Mouse (Mus musculus) lung, postnatal 0 days (tissue): ENCODE results near the gene Haspin. TPM values are rescaled to one million over a fixed set of nuclear protein-coding genes. Genes with fewer than 3 reads are reported as not detected.
"Not testable (repeated sequence)": the region's sequence is repeated elsewhere in the genome, so short reads cannot be mapped to it uniquely, and the experiment has no call there.

Source experiments
- ATAC-seq: fragments of 200-750 bp; cut with Nextera tagmentation; 2 replicates; pipeline ENCODE4 v1.8.0; 2017; ENCODE audit warnings: moderate library complexity
- DNase-seq: peaks from one replicate; pipeline ENCODE4 v3.0.0-alpha.2; 2016; ENCODE audit warnings: low spot score
- H3K27ac ChIP-seq: fragments of 300-500 bp; sonication (generic); 2 replicates; pipeline ENCODE4 v1.5.1; 2014; ENCODE audit warnings: antibody characterized with exemption, mild to moderate bottlenecking, low read length, mixed read lengths
- H3K27me3 ChIP-seq: fragments of 300-500 bp; sonication (generic); replicated peaks from 2 replicates; pipeline ENCODE4 v1.6.1; 2014; ENCODE audit warnings: low read length, mixed read lengths; ENCODE audit not compliant: insufficient read depth
- H3K36me3 ChIP-seq: fragments of 300-500 bp; sonication (generic); 2 replicates; pipeline ENCODE4 v1.6.1; 2014; ENCODE audit warnings: low read length, mixed read lengths; ENCODE audit not compliant: insufficient read depth
- H3K4me1 ChIP-seq: fragments of 300-500 bp; sonication (generic); 2 replicates; pipeline ENCODE4 v1.6.1; 2014; ENCODE audit warnings: antibody characterized with exemption, low read depth, low read length, mixed read lengths; ENCODE audit not compliant: insufficient read depth
- H3K4me2 ChIP-seq: fragments of 300-500 bp; sonication (generic); replicated peaks from 2 replicates; pipeline ENCODE4 v1.6.1; 2014; ENCODE audit warnings: low read depth, mild to moderate bottlenecking, low read length, moderate library complexity, mixed read lengths
- H3K4me3 ChIP-seq: fragments of 300-500 bp; sonication (generic); 2 replicates; pipeline ENCODE4 v1.5.1; 2014; ENCODE audit warnings: low read depth, low read length
- H3K9ac ChIP-seq: fragments of 300-500 bp; sonication (generic); replicated peaks from 2 replicates; pipeline ENCODE4 v1.6.1; 2014; ENCODE audit warnings: low read depth, mild to moderate bottlenecking
- H3K9me3 ChIP-seq: fragments of 300-500 bp; sonication (generic); 2 replicates; pipeline ENCODE4 v1.6.1; 2016; ENCODE audit warnings: low read length, mixed read lengths
- CTCF ChIP-seq: IDR thresholded peaks from 2 replicates; pipeline ENCODE4 v1.5.1; 2016; ENCODE audit warnings: antibody characterized with exemption, mild to moderate bottlenecking
- EP300 ChIP-seq: IDR thresholded peaks from 2 replicates; pipeline ENCODE4 v1.6.1; 2016; ENCODE audit warnings: antibody characterized with exemption, mild to moderate bottlenecking, control low read depth
- WGBS: fragments of 180-500 bp; shearing (Covaris S2); extraction: QIAGEN DNeasy Blood & Tissue Kit; methylation state at CpG from one replicate; pipeline ENCODE4 v1.1.7; 2014; 5-methylcytosine and 5-hydroxymethylcytosine counted together
- polyA plus RNA-seq: library from polyadenylated mRNA; unstranded; fragments of >200 nt; fragmentation: Nextera tagmentation; extraction: Ambion mirVana; gene quantifications from 2 replicates; pipeline ENCODE4 v1.2.1, GENCODE M21; 2015

The Haspin gene
- polyA plus RNA-seq, 1 experiment from 2014 or later, result 2.5 TPM

GRCm38 (mm10) chr11:73108898-73109625, 29.0 kb downstream of the Haspin start:
- no peak overlapping the region for H3K9ac ChIP-seq
- 68% methylated on average over 14 of the region's 14 CpGs for WGBS
- H3K4me1 ChIP-seq, result no peaks in the 10 kb centered on the region
- no peak for DNase-seq
- no peak for ATAC-seq
- no peaks in the 10 kb centered on the region for H3K9me3 ChIP-seq
- H3K4me2 ChIP-seq, result no peak overlapping the region
- no peak overlapping the region for H3K27ac ChIP-seq
- TF ChIP-seq CTCF (no peak), EP300 (no peak)
- no peak overlapping the region for H3K4me3 ChIP-seq
- H3K27me3 ChIP-seq, result no peaks in the 10 kb centered on the region
- no peaks in the 10 kb centered on the region for H3K36me3 ChIP-seq

GRCm38 (mm10) chr11:73108195-73108897, 29.7 kb downstream of the Haspin start:
- H3K4me3 ChIP-seq, result no peak overlapping the region
- no peaks in the 10 kb centered on the region for H3K4me1 ChIP-seq
- ATAC-seq (no peak), DNase-seq (no peak)
- H3K36me3 ChIP-seq, result no peaks in the 10 kb centered on the region
- H3K9ac ChIP-seq, result no peak overlapping the region
- no peak for TF ChIP-seq EP300
- no peak for TF ChIP-seq CTCF
- no peak overlapping the region for H3K4me2 ChIP-seq
- no peak overlapping the region for H3K27ac ChIP-seq
- WGBS, result 62% methylated on average over 5 of the region's 5 CpGs
- no peaks in the 10 kb centered on the region for H3K9me3 ChIP-seq
- H3K27me3 ChIP-seq, result no peaks in the 10 kb centered on the region

GRCm38 (mm10) chr11:73107358-73107757, 30.7 kb downstream of the Haspin start:
- not testable (repeated sequence) for H3K9ac ChIP-seq, H3K9me3 ChIP-seq, H3K27me3 ChIP-seq, ATAC-seq, DNase-seq, H3K4me3 ChIP-seq, H3K4me2 ChIP-seq, H3K27ac ChIP-seq, H3K36me3 ChIP-seq, H3K4me1 ChIP-seq
- WGBS, result 34% methylated on average over 3 of the region's 3 CpGs
- peak; percentile 51 for TF ChIP-seq CTCF

GRCm38 (mm10) chr11:73105246-73105645, 32.8 kb downstream of the Haspin start:
- TF ChIP-seq CTCF (no peak), EP300 (no peak)
- Histone ChIP-seq H3K9me3 (no peaks in the 10 kb centered on the region), H3K9ac (no peak overlapping the region), H3K27me3 (no peaks in the 10 kb centered on the region), H3K4me1 (no peaks in the 10 kb centered on the region), H3K36me3 (no peaks in the 10 kb centered on the region), H3K4me2 (no peak overlapping the region), H3K27ac (no peak overlapping the region), H3K4me3 (no peak overlapping the region)
- ATAC-seq (no peak), DNase-seq (no peak)
- 54% methylated on average over 3 of the region's 3 CpGs for WGBS

GRCm38 (mm10) chr11:73101308-73101707, 36.8 kb downstream of the Haspin start:
- DNase-seq (no peak), ATAC-seq (no peak)
- H3K9ac ChIP-seq, result no peak overlapping the region
- H3K27me3 ChIP-seq, result no peaks in the 10 kb centered on the region
- 56% methylated on average over 4 of the region's 4 CpGs for WGBS
- H3K36me3 ChIP-seq, result no peaks in the 10 kb centered on the region
- no peak for TF ChIP-seq EP300
- no peak for TF ChIP-seq CTCF
- no peak overlapping the region for H3K4me3 ChIP-seq
- H3K4me2 ChIP-seq, result no peak overlapping the region
- no peaks in the 10 kb centered on the region for H3K4me1 ChIP-seq
- H3K27ac ChIP-seq, result no peak overlapping the region
- no peaks in the 10 kb centered on the region for H3K9me3 ChIP-seq

- 75% methylated on average over 14 of the region's 14 CpGs for WGBS
- no peak for TF ChIP-seq EP300
- no peak for TF ChIP-seq CTCF
These were observed 37.9 kb downstream of the Haspin start for GRCm38 (mm10) chr11:73099976-73100750.

More at GRCm38 (mm10) chr11:73099976-73100750, 37.9 kb downstream of the Haspin start:
- H3K36me3 ChIP-seq, result no peaks in the 10 kb centered on the region
- DNase-seq, result no peak
- H3K9me3 ChIP-seq, result no peaks in the 10 kb centered on the region
- H3K4me2 ChIP-seq, result no peak overlapping the region
- no peaks in the 10 kb centered on the region for H3K4me1 ChIP-seq
- no peak overlapping the region for H3K9ac ChIP-seq
- no peak for ATAC-seq
- no peak overlapping the region for H3K4me3 ChIP-seq
- H3K27me3 ChIP-seq, result no peaks in the 10 kb centered on the region
- H3K27ac ChIP-seq, result no peak overlapping the region
